Mouse (Mus musculus) CH12.LX (cell line): ENCODE measurements around the gene Erc1. TPM values are rescaled to one million over a fixed set of nuclear protein-coding genes. Genes with fewer than 3 reads are reported as not detected.

Experiments
- DNase-seq: peaks from one replicate; pipeline ENCODE4 v3.0.0-alpha.2; 2013; ENCODE audit errors: extremely low read depth
- H3K27ac ChIP-seq: 2 replicates; pipeline ENCODE4 v1.5.1; 2012; ENCODE audit warnings: low read depth, mild to moderate bottlenecking, control low read depth, moderate library complexity; ENCODE audit not compliant: insufficient read depth
- H3K27me3 ChIP-seq: replicated peaks from 2 replicates; pipeline ENCODE3; 2012; ENCODE audit warnings: inconsistent platforms
- H3K36me3 ChIP-seq, 2 experiments: replicated peaks in 1 of 2; 2 replicates each; pipeline versions ENCODE3 to v1.6.1; 2012; ENCODE audit warnings: inconsistent platforms in 1 of 2, low read length in 1 of 2, mild to moderate bottlenecking in 1 of 2, mixed read lengths in 1 of 2, moderate library complexity in 1 of 2; ENCODE audit not compliant: control insufficient read depth in 1 of 2, insufficient read depth in 1 of 2
- H3K4me1 ChIP-seq, 2 experiments: 2 replicates each; pipeline ENCODE4 v1.6.1; 2012; ENCODE audit warnings: inconsistent platforms in 1 of 2, moderate library complexity in 1 of 2; ENCODE audit not compliant: insufficient read depth in 2 of 2, control insufficient read depth in 1 of 2
- H3K4me2 ChIP-seq: 2 replicates; pipeline ENCODE4 v1.6.1; 2012; ENCODE audit warnings: low read depth, mild to moderate bottlenecking, control low read depth; ENCODE audit not compliant: poor library complexity, insufficient read depth, severe bottlenecking
- H3K4me3 ChIP-seq, 3 experiments: fragments of 150-350 bp in 1 of 3; sonication (generic) in 1 of 3; replicated peaks in 1 of 3; 2 replicates each; pipeline versions ENCODE3 to v1.5.1; 2011 to 2012; ENCODE audit warnings: low read depth in 2 of 3, low read length in 2 of 3, mild to moderate bottlenecking in 2 of 3, moderate library complexity in 2 of 3, control low read depth in 1 of 3, improper control_type of control experiment in 1 of 3, inconsistent platforms in 1 of 3, mixed read lengths in 1 of 3; ENCODE audit not compliant: poor library complexity in 1 of 3
- H3K79me2 ChIP-seq: replicated peaks from 2 replicates; pipeline ENCODE4 v1.6.1; 2012; ENCODE audit warnings: mild to moderate bottlenecking, moderate library complexity; ENCODE audit not compliant: control insufficient read depth, poor library complexity, insufficient read depth, severe bottlenecking; ENCODE audit errors: extremely low read depth
- H3K9ac ChIP-seq: 2 replicates; pipeline ENCODE4 v1.6.1; 2012; ENCODE audit warnings: low read depth, mild to moderate bottlenecking, control low read depth, moderate library complexity; ENCODE audit not compliant: insufficient read depth
- H3K9me3 ChIP-seq: replicated peaks from 2 replicates; pipeline ENCODE3; 2012; ENCODE audit warnings: low read length, inconsistent platforms, mixed read lengths
- CHD2 ChIP-seq: IDR thresholded peaks from 2 replicates; pipeline ENCODE4 v1.6.1; 2011; ENCODE audit warnings: low read length, improper control_type of control experiment
- CTCF ChIP-seq, 2 experiments: IDR thresholded peaks in 1 of 2; conservative IDR thresholded peaks in 1 of 2; 2 replicates each; pipeline ENCODE4 v1.5.1; 2011 to 2012; ENCODE audit warnings: low read depth in 2 of 2, low read length in 2 of 2, improper control_type of control experiment in 1 of 2, inconsistent platforms in 1 of 2, mild to moderate bottlenecking in 1 of 2, moderate library complexity in 1 of 2
- E2F4 ChIP-seq: IDR thresholded peaks from 2 replicates; pipeline ENCODE4 v1.6.1; 2011; ENCODE audit warnings: low read depth, low read length, improper control_type of control experiment; ENCODE audit not compliant: insufficient replicate concordance
- EP300 ChIP-seq: IDR thresholded peaks from 2 replicates; pipeline ENCODE4 v1.6.1; 2011; ENCODE audit warnings: low read length, improper control_type of control experiment
- GABPA ChIP-seq: IDR thresholded peaks from 2 replicates; pipeline ENCODE4 v1.6.1; 2012; ENCODE audit warnings: low read depth, low read length, improper control_type of control experiment, inconsistent platforms; ENCODE audit not compliant: insufficient replicate concordance
- HCFC1 ChIP-seq: IDR thresholded peaks from 2 replicates; pipeline ENCODE4 v1.6.1; 2012; ENCODE audit warnings: low read depth, mild to moderate bottlenecking, inconsistent platforms, low read length, improper control_type of control experiment
- IRF4 ChIP-seq: IDR thresholded peaks from 2 replicates; pipeline ENCODE4 v1.6.1; 2014; ENCODE audit warnings: low read depth, mild to moderate bottlenecking, inconsistent platforms, low read length, improper control_type of control experiment
- JUN ChIP-seq: IDR thresholded peaks from 2 replicates; pipeline ENCODE4 v1.6.1; 2011; ENCODE audit warnings: low read depth, mild to moderate bottlenecking, low read length, improper control_type of control experiment, moderate library complexity; ENCODE audit not compliant: insufficient read depth
- JUND ChIP-seq: conservative IDR thresholded peaks from 2 replicates; pipeline ENCODE4 v1.6.1; 2011; ENCODE audit warnings: low read depth, low read length, improper control_type of control experiment
- MAZ ChIP-seq: IDR thresholded peaks from 2 replicates; pipeline ENCODE4 v1.6.1; 2012; ENCODE audit warnings: low read depth, mild to moderate bottlenecking, inconsistent platforms, low read length, improper control_type of control experiment, moderate library complexity
- MEF2A ChIP-seq: IDR thresholded peaks from 2 replicates; pipeline ENCODE4 v1.6.1; 2014; ENCODE audit warnings: low read depth, mild to moderate bottlenecking, inconsistent platforms, low read length, improper control_type of control experiment, borderline replicate concordance
- MYC ChIP-seq: IDR thresholded peaks from 2 replicates; pipeline ENCODE4 v1.6.1; 2011; ENCODE audit warnings: low read depth, mild to moderate bottlenecking, improper control_type of control experiment, low read length
- NELFE ChIP-seq: IDR thresholded peaks from 2 replicates; pipeline ENCODE4 v1.6.1; 2011; ENCODE audit warnings: low read depth, low read length, improper control_type of control experiment
- NRF1 ChIP-seq: IDR thresholded peaks from 2 replicates; pipeline ENCODE4 v1.6.1; 2014; ENCODE audit warnings: low read depth, mild to moderate bottlenecking, inconsistent platforms, low read length, improper control_type of control experiment, moderate library complexity
- POLR2A ChIP-seq: IDR thresholded peaks from 2 replicates; pipeline ENCODE4 v1.6.1; 2011; ENCODE audit warnings: low read depth, mild to moderate bottlenecking, improper control_type of control experiment, low read length
- RCOR1 ChIP-seq: conservative IDR thresholded peaks from 2 replicates; pipeline ENCODE4 v1.6.1; 2012; ENCODE audit warnings: low read depth, mild to moderate bottlenecking, inconsistent platforms, low read length, improper control_type of control experiment
- UBTF ChIP-seq: IDR thresholded peaks from 2 replicates; pipeline ENCODE4 v1.6.1; 2012; ENCODE audit warnings: low read depth, mild to moderate bottlenecking, inconsistent platforms, low read length, improper control_type of control experiment, moderate library complexity
- USF1 ChIP-seq: IDR thresholded peaks from 2 replicates; pipeline ENCODE4 v1.6.1; 2014; ENCODE audit warnings: low read depth, mild to moderate bottlenecking, inconsistent platforms, low read length, improper control_type of control experiment
- ZC3H11A ChIP-seq: IDR thresholded peaks from 2 replicates; pipeline ENCODE4 v1.6.1; 2012; ENCODE audit warnings: low read depth, mild to moderate bottlenecking, inconsistent platforms, low read length, improper control_type of control experiment
- ZMIZ1 ChIP-seq: IDR thresholded peaks from 2 replicates; pipeline ENCODE4 v1.6.1; 2012; ENCODE audit warnings: low read depth, mild to moderate bottlenecking, inconsistent platforms, low read length, improper control_type of control experiment
- ZNF384 ChIP-seq: IDR thresholded peaks from 2 replicates; pipeline ENCODE4 v1.6.1; 2012; ENCODE audit warnings: low read depth, low read length, improper control_type of control experiment, inconsistent platforms
- dilution Hi-C: fragments of 300-500 bp; cut with MboI; formaldehyde crosslinking; loops from 2 replicates; pipeline ENCODE4 v1.14.3; 2020; ENCODE audit warnings: low sequenced_read_pairs; ENCODE audit not compliant: extremely low pct_unique_long_range_greater_than_20kb, extremely low pct_ligation_motif_present
- in situ Hi-C: fragments of 300-500 bp; cut with MboI; formaldehyde crosslinking; loops from 3 replicates; pipeline ENCODE4 v1.14.3; 2019; ENCODE audit warnings: low sequenced_read_pairs, low pct_ligation_motif_present, low pct_unique_long_range_greater_than_20kb, mixed read lengths
- polyA plus RNA-seq: library from polyadenylated mRNA; unstranded; fragments of >175 nt; gene quantifications from 2 replicates; pipeline ENCODE4 v1.2.1, GENCODE M21; 2012; ENCODE audit warnings: low read depth; ENCODE audit not compliant: insufficient read length
- total RNA-seq, 2 experiments: library from RNA; depleted of rRNA; stranded (reverse); fragments of 300-350 nt in 1 of 2; fragments of >200 nt in 1 of 2; gene quantifications; 2 replicates each; pipeline ENCODE4 v1.2.3; 2012 to 2014

Erc1 gene
- total and polyA plus RNA-seq, 3 experiments: 1.4 to 3.3 (median 2.5) TPM

GRCm38 (mm10) chr6:119558855-119559254, 289.1 kb downstream of the Erc1 start:
- Histone ChIP-seq H3K9me3 (peaks cover 4% of the 10 kb centered on the region), H3K27me3 (no peaks in the 10 kb centered on the region), H3K36me3 (no peaks in the 10 kb centered on the region), H3K27ac (no peak overlapping the region), H3K4me2 (no peak overlapping the region), H3K4me1 (no peaks in the 10 kb centered on the region), H3K9ac (no peak overlapping the region), H3K79me2 (no peaks in the 10 kb centered on the region), H3K4me3 (no peak overlapping the region)
- DNase-seq: no peak
- TF ChIP-seq JUND (no peak), MAZ (no peak), ZC3H11A (no peak), MYC (no peak), MEF2A (no peak), RCOR1 (no peak), E2F4 (no peak), NELFE (no peak), UBTF (no peak), CHD2 (no peak), POLR2A (no peak), IRF4 (no peak), NRF1 (no peak), JUN (no peak), ZNF384 (no peak), GABPA (no peak), ZMIZ1 (no peak), EP300 (no peak), HCFC1 (no peak)
- in situ Hi-C loops (no loop called here), dilution Hi-C loops (no loop called here)

GRCm38 (mm10) chr6:119554439-119554838, 293.5 kb downstream of the Erc1 start:
- Histone ChIP-seq H3K79me2 (no peaks in the 10 kb centered on the region), H3K9me3 (peaks cover 4% of the 10 kb centered on the region), H3K4me1 (no peaks in the 10 kb centered on the region), H3K4me3 (no peak overlapping the region), H3K27me3 (no peaks in the 10 kb centered on the region), H3K36me3 (no peaks in the 10 kb centered on the region), H3K27ac (no peak overlapping the region)
- no peak for DNase-seq
- TF ChIP-seq USF1: no peak
- TF ChIP-seq CTCF (conservative IDR thresholded peaks at IDR 0.05 in 1 of 2, IDR thresholded peaks at IDR 0.05 in 1 of 2; ENCODE audit: low read depth in 2 of 2, low read length in 2 of 2): peak in 1 of 2 experiments; percentile 36; a peak in 2 of 4 replicates
- TF ChIP-seq, all 38 proteins: peak for 1
- in situ Hi-C loops (no loop called here), dilution Hi-C loops (no loop called here)
- Histone ChIP-seq H3K4me2 (no peak overlapping the region), H3K9ac (no peak overlapping the region)
